Mouse (Mus musculus): ENCODE data around the gene Ksr1.

Ksr1 gene

GRCm38 (mm10) chr11:79073583-79073982, 72.6 kb downstream of the Ksr1 start:
- in situ Hi-C loops (cut with MboI; ENCODE audit: unreplicated experiment in 2 of 2), result no loop called here

GRCm38 (mm10) chr11:79072108-79072507, 74.1 kb downstream of the Ksr1 start:
- in situ Hi-C loops (cut with MboI; ENCODE audit: unreplicated experiment in 2 of 2), result no loop called here

DNA sequence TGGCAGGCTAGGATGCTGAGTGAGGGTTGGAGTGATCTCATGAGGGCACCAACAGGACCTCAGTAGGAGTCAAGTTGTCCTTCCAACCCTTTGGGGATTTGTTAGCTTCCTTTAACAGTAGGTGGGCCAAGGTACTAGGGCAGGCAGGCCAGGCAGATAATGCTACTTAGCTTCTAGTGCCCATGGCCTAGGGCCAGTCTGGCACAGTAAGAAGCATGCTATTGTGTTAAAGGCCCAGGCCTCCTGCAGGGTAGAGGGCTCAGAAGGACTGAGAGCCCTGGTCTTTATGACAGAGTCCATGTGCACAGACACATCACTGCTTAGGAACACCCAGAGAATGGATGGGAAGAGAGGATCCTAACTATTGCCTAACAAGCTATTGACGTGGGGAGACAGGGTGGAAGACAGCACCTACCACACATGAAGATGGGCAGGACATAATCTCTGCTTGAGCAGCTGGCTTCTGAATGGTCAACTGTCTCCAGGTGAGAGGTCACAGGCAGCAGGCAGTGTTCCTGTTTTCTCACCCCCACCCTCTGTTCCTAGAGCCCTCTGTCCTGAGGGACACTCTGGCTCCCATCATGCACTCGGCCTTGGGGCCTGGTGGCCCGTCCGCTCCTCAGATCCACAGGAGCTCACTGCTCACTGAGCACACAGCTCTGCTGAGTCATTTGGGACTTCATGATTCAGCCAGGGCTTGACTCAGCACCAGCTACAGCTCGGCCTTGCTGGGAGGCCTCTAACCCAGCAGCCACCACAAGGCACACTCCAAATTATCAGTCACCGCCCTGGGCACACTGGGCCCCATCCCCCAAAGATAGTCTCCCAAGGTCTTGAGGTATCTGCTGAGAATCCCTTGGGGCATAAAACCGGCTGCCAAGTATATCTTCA, 74.9 kb downstream of the Ksr1 start:
- in situ Hi-C loops (cut with MboI; ENCODE audit: unreplicated experiment in 2 of 2), result no loop called here

DNA sequence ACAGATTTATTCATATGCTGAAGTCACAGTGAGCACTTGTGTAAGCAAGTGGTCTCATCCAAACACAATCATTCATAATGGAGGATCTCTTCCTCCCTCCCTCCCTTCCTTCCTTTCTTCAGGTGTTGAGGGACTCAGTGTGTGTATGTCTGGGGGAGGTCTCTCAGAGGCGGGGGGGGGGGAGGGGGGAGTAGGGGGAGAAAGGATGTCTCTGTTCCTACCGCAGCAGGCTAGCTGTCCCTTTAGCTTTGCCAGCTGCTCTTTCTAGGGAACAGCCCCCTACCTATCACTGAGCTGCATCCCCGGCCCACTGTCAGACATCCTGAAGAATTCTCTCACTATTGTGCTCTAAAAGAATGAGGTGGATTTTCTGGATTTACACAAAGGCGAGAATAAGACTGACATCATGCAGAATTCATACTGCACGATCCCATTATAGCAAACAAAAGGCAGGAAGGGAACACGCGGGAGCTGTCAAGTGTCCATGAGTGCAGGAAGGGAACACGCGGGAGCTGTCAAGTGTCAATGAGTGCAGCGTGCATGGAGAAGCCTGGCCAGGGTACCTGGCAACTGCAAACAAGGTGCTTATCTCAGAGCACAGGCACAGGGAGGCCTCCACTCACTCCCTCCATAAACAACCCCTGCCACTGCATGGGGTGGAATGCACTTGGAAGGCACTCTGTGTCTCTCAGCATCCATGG, 76.6 kb downstream of the Ksr1 start:
- in situ Hi-C loops (cut with MboI; ENCODE audit: unreplicated experiment in 2 of 2), result no loop called here

DNA sequence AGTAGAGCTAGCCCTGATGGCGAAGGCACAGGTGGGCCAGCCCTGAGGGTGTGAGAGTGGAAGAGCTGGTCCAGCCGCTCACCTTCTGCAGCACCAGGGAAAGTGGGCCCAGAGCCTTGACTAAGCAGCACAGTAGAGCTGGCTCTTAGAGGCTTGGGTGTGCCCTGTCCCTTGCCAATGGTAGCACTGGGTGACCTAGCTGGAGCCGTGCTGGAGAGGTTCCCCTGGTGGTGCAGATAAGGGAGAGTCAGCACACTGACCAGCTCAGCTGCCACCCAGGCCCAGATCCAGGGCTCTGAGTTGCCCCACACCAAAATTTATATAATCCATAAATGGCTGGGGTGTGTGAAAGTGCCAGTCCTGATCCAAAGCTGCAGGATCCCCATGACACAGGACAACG, 79.0 kb downstream of the Ksr1 start:
- in situ Hi-C loops (cut with MboI; ENCODE audit: unreplicated experiment in 2 of 2), result no loop called here

- in situ Hi-C loops (cut with MboI; ENCODE audit: unreplicated experiment in 2 of 2), result no loop called here
Observed at GRCm38 (mm10) chr11:79066191-79066530, 80.0 kb downstream of the Ksr1 start.

- in situ Hi-C loops (cut with MboI; ENCODE audit: unreplicated experiment in 2 of 2), result no loop called here
Observed at GRCm38 (mm10) chr11:79065463-79066190, 80.6 kb downstream of the Ksr1 start.

GRCm38 (mm10) chr11:79064311-79064710, 81.9 kb downstream of the Ksr1 start:
- in situ Hi-C loops (cut with MboI; ENCODE audit: unreplicated experiment in 2 of 2), result no loop called here

GRCm38 (mm10) chr11:79063616-79064015, 82.6 kb downstream of the Ksr1 start:
- in situ Hi-C loops (cut with MboI; ENCODE audit: unreplicated experiment in 2 of 2), result no loop called here

- in situ Hi-C loops (cut with MboI; ENCODE audit: unreplicated experiment in 2 of 2), result no loop called here
Observed at GRCm38 (mm10) chr11:79062897-79063296, 83.3 kb downstream of the Ksr1 start.

DNA sequence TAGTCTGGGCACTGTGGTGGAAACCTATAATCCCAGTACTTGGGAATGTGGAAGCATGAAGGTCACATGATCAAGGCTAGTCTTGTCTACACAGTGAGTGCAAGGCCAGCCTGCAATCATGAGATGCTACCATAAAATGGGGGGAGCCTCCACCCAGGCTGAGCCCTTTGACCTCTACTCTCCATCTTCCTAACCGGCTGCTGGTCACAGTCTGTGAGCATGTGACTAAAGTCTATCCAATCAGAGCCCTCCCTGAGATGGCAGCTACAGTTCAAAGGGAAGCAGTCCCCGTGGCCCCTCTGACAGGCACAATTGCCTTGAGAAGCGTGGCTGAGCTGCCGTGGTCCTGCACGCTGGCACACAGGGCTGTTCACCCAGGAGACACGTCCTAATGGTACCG, 84.4 kb downstream of the Ksr1 start:
- in situ Hi-C loops (cut with MboI; ENCODE audit: unreplicated experiment in 2 of 2), result no loop called here

DNA sequence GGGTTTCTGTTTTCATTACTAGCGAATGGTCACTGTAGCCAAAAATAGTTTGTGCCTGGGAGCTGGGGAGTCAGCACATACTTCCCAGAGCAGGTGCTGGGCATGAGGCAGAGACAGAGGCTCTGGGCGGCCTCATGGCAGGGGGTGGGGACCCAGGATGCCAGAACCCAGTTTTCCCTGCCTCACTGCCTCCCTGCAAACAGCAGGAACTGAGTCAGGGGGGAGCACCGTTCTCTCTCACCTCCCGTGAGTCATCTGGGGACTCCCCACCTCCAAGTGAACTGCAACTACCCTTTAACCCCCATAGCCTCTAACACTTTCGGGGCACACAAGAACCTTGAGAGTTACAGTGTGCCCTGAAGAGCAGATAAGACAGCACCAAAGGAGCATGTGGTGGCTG, 86.4 kb downstream of the Ksr1 start:
- in situ Hi-C loops (cut with MboI; ENCODE audit: unreplicated experiment in 2 of 2), result no loop called here

DNA sequence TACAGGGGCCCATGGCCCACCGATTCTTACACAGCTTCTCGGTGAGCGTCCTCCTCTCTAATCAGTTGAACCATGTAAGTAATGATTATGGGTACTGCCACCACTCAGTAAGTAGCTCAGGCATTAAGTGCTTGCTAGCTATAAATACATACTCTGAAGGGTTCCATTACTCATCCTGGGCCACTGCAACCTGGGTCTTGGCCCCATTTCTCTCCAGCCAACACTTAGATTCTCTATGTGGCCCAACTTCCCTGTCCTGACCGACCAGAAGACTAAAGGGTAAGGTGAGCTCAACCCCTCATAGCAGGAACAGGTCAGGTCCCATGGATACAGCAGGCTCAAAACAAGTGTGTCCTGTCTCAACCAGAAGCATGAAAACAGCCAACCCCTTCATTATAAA, 87.1 kb downstream of the Ksr1 start:
- in situ Hi-C loops (cut with MboI; ENCODE audit: unreplicated experiment in 2 of 2), result no loop called here

DNA sequence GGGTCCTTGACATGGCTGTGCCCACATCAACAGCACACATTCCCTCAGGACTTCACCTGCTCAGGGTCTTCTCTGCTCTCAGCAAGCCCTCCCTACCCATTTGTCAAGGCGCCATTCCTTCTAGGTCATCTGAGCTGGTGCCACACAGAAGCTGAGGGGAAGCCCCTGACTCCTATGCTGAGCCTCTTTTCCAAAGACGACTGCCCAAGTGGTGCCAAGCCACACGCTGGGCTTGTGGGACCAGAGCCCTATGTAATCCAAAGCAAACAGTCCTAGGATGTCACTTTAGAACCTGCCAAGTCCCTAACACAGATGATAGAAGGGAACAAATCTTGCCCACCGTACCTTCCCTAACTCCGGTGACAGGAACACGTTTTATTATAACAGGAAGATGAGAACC, 87.6 kb downstream of the Ksr1 start:
- in situ Hi-C loops (cut with MboI; ENCODE audit: unreplicated experiment in 2 of 2), result no loop called here

DNA sequence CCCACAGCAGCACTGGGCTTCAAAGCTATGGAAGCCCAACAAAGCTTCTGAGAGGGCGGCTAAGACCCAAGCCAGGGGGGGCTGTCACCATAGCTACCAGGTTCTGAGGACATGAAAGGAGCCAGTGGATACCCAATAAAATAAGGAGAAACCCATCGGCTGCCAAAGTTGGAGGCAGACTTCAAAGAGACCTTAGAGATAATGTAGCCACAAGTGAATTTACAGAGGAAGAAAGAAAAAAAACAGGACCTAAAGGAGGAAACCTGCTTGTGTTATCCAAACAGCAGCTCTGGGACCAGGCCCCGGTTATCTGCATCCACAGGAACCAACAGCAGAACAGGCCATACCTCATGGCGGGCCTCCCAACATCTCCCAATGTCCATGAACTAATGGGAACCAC, 88.4 kb downstream of the Ksr1 start:
- in situ Hi-C loops (cut with MboI; ENCODE audit: unreplicated experiment in 2 of 2), result no loop called here

DNA sequence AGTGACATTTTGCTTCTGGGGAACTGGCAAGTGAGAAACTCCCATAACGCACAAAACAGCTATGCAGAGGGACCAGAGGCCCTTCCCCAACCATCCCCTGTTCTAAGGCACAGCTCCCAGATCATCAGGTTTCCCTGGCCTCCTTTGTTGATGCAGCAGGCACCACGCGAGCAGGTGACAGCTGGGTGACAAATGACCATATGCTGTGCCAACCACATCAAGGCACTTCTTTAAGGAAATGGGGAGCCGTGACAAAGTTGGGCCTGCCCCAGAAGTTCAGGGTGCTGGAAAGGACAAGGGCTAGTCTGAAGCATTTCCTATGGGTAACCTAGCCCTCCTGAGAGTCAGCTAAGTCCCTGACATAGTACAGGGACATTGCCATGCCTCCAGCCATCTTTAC, 89.3 kb downstream of the Ksr1 start:
- in situ Hi-C loops (cut with MboI; ENCODE audit: unreplicated experiment in 2 of 2), result no loop called here

GRCm38 (mm10) chr11:79056027-79056426, 90.2 kb downstream of the Ksr1 start:
- in situ Hi-C loops (cut with MboI; ENCODE audit: unreplicated experiment in 2 of 2), result no loop called here

- in situ Hi-C loops (cut with MboI; ENCODE audit: unreplicated experiment in 2 of 2), result no loop called here
Observed at GRCm38 (mm10) chr11:79055161-79055560, 91.0 kb downstream of the Ksr1 start.

GRCm38 (mm10) chr11:79054161-79055152, 91.8 kb downstream of the Ksr1 start:
- in situ Hi-C loops (cut with MboI; ENCODE audit: unreplicated experiment in 2 of 2), result no loop called here

- in situ Hi-C loops (cut with MboI; ENCODE audit: unreplicated experiment in 2 of 2), result no loop called here
Observed at GRCm38 (mm10) chr11:79053437-79053836, 92.8 kb downstream of the Ksr1 start.
